Mouse (Mus musculus): ENCODE data around the gene Rnf215. TPM values are rescaled to one million over a fixed set of nuclear protein-coding genes. Genes with fewer than 3 reads are reported as not detected.
A peak's percentile ranks its signal among the peaks of the same experiment; 100 is the strongest.

Gene Rnf215
- polyA plus RNA-seq, 1 experiment from 2014 or later = 28.2 TPM

- Histone ChIP-seq H3K9ac (no peak overlapping the region), H3K4me3 (replicated peaks) (no peak overlapping the region), H3K9me3 (replicated peaks) (no peaks in the 10 kb centered on the region), H3K27ac (no peak overlapping the region), H3K4me1 (peaks cover 14% of the 10 kb centered on the region), H3K4me2 (no peak overlapping the region), H3K27me3 (no peaks in the 10 kb centered on the region), H3K36me3 (peaks cover 9% of the 10 kb centered on the region; the same call in 1 of the 2 replicates)
- WGBS = 63% methylated on average over 3 of the region's 3 CpGs
- no peak for ATAC-seq (replicated peaks; ENCODE audit: low FRiP score)
Measured at GRCm38 (mm10) chr11:4133450-4133849, 1.6 kb upstream of the Rnf215 start.

- ATAC-seq (replicated peaks; ENCODE audit: low FRiP score) = no peak
- H3K27me3 ChIP-seq = no peaks in the 10 kb centered on the region
- WGBS = 55% methylated on average over 6 of the region's 6 CpGs
Measured at GRCm38 (mm10) chr11:4134400-4134799, 602 bp upstream of the Rnf215 start.

GRCm38 (mm10) chr11:4138964-4139363, 4.0 kb downstream of the Rnf215 start:
- Histone ChIP-seq H3K4me1 (peaks cover 14% of the 10 kb centered on the region), H3K9ac (no peak overlapping the region), H3K4me2 (no peak overlapping the region), H3K9me3 (replicated peaks) (no peaks in the 10 kb centered on the region), H3K4me3 (replicated peaks) (no peak overlapping the region), H3K27ac (no peak overlapping the region), H3K27me3 (no peaks in the 10 kb centered on the region), H3K36me3 (peaks cover 63% of the 10 kb centered on the region)
- ATAC-seq (replicated peaks; ENCODE audit: low FRiP score) = no peak
- WGBS = 51% methylated on average over 2 of the region's 2 CpGs

More at GRCm38 (mm10) chr11:4134400-4134799, 602 bp upstream of the Rnf215 start:
- Histone ChIP-seq H3K9me3 (replicated peaks) (no peaks in the 10 kb centered on the region), H3K27ac (no peak overlapping the region), H3K4me3 (replicated peaks) (peak overlapping the region; percentile 93), H3K4me2 (peak overlapping the region; percentile 86), H3K36me3 (peaks cover 18% of the 10 kb centered on the region), H3K4me1 (peaks cover 14% of the 10 kb centered on the region), H3K9ac (no peak overlapping the region)

- no peak overlapping the region for H3K4me3 ChIP-seq (replicated peaks)
- H3K36me3 ChIP-seq = peaks cover 81% of the 10 kb centered on the region
- H3K4me2 ChIP-seq = no peak overlapping the region
- H3K9ac ChIP-seq = no peak overlapping the region
- H3K27me3 ChIP-seq = no peaks in the 10 kb centered on the region
- H3K9me3 ChIP-seq (replicated peaks) = no peaks in the 10 kb centered on the region
- H3K27ac ChIP-seq = no peak overlapping the region
- H3K4me1 ChIP-seq = peaks cover 4% of the 10 kb centered on the region
- no peak for ATAC-seq (replicated peaks; ENCODE audit: low FRiP score)
Measured at GRCm38 (mm10) chr11:4141505-4141904, 6.5 kb downstream of the Rnf215 start.

GRCm38 (mm10) chr11:4142352-4142751, 7.3 kb downstream of the Rnf215 start:
- WGBS = 88% methylated on average over 4 of the region's 4 CpGs
- H3K27me3 ChIP-seq = no peaks in the 10 kb centered on the region
- H3K4me2 ChIP-seq = no peak overlapping the region
- ATAC-seq (replicated peaks; ENCODE audit: low FRiP score) = no peak
- no peak overlapping the region for H3K27ac ChIP-seq
- no peaks in the 10 kb centered on the region for H3K4me1 ChIP-seq
- H3K9me3 ChIP-seq (replicated peaks) = no peaks in the 10 kb centered on the region
- peaks cover 75% of the 10 kb centered on the region for H3K36me3 ChIP-seq
- no peak overlapping the region for H3K9ac ChIP-seq
- H3K4me3 ChIP-seq (replicated peaks) = no peak overlapping the region

- H3K9me3 ChIP-seq (replicated peaks) = no peaks in the 10 kb centered on the region
- peaks cover 4% of the 10 kb centered on the region; the same call in 1 of the 2 replicates for H3K4me1 ChIP-seq
- peaks cover 79% of the 10 kb centered on the region for H3K36me3 ChIP-seq
- 91% methylated on average over 21 of the region's 21 CpGs for WGBS
- no peaks in the 10 kb centered on the region for H3K27me3 ChIP-seq
- H3K4me3 ChIP-seq (replicated peaks) = no peak overlapping the region
- no peak for ATAC-seq (replicated peaks; ENCODE audit: low FRiP score)
- H3K27ac ChIP-seq = no peak overlapping the region
- H3K4me2 ChIP-seq = no peak overlapping the region
- no peak overlapping the region for H3K9ac ChIP-seq
Measured at GRCm38 (mm10) chr11:4143281-4144062, 8.5 kb downstream of the Rnf215 start.

GRCm38 (mm10) chr11:4146381-4146780, 11.4 kb downstream of the Rnf215 start:
- Histone ChIP-seq H3K27me3 (no peaks in the 10 kb centered on the region), H3K27ac (no peak overlapping the region), H3K4me2 (no peak overlapping the region), H3K36me3 (peaks cover 65% of the 10 kb centered on the region), H3K4me3 (replicated peaks) (no peak overlapping the region), H3K4me1 (peaks cover 6% of the 10 kb centered on the region; the same call in 1 of the 2 replicates), H3K9ac (no peak overlapping the region), H3K9me3 (replicated peaks) (no peaks in the 10 kb centered on the region)
- no peak for ATAC-seq (replicated peaks; ENCODE audit: low FRiP score)
- 80% methylated on average over 6 of the region's 6 CpGs for WGBS

- ATAC-seq (replicated peaks; ENCODE audit: low FRiP score) = no peak
- peaks cover 6% of the 10 kb centered on the region; the same call in 1 of the 2 replicates for H3K4me1 ChIP-seq
- H3K27me3 ChIP-seq = no peaks in the 10 kb centered on the region
- H3K9me3 ChIP-seq (replicated peaks) = no peaks in the 10 kb centered on the region
- H3K36me3 ChIP-seq = peaks cover 60% of the 10 kb centered on the region
- H3K4me2 ChIP-seq = no peak overlapping the region
- no peak overlapping the region for H3K9ac ChIP-seq
- no peak overlapping the region for H3K4me3 ChIP-seq (replicated peaks)
- WGBS = 88% methylated on average over 10 of the region's 10 CpGs
- no peak overlapping the region for H3K27ac ChIP-seq
Measured at GRCm38 (mm10) chr11:4147098-4147497, 12.1 kb downstream of the Rnf215 start.

GRCm38 (mm10) chr11:4148120-4148519, 13.1 kb downstream of the Rnf215 start:
- H3K27me3 ChIP-seq = no peaks in the 10 kb centered on the region
- no peak overlapping the region for H3K4me3 ChIP-seq (replicated peaks)
- no peak for ATAC-seq (replicated peaks; ENCODE audit: low FRiP score)
- WGBS = 78% methylated on average over 5 of the region's 5 CpGs
- H3K27ac ChIP-seq = no peak overlapping the region
- H3K9ac ChIP-seq = no peak overlapping the region
- no peak overlapping the region for H3K4me2 ChIP-seq
- peaks cover 6% of the 10 kb centered on the region; the same call in 1 of the 2 replicates for H3K4me1 ChIP-seq
- H3K9me3 ChIP-seq (replicated peaks) = no peaks in the 10 kb centered on the region
- peaks cover 49% of the 10 kb centered on the region for H3K36me3 ChIP-seq

GRCm38 (mm10) chr11:4148536-4149156, 13.6 kb downstream of the Rnf215 start:
- H3K9ac ChIP-seq = no peak overlapping the region
- H3K36me3 ChIP-seq = peaks cover 44% of the 10 kb centered on the region
- peaks cover 6% of the 10 kb centered on the region; the same call in 1 of the 2 replicates for H3K4me1 ChIP-seq
- no peak overlapping the region for H3K27ac ChIP-seq
- no peaks in the 10 kb centered on the region for H3K27me3 ChIP-seq
- WGBS = 61% methylated on average over 9 of the region's 9 CpGs
- H3K4me2 ChIP-seq = no peak overlapping the region
- ATAC-seq (replicated peaks; ENCODE audit: low FRiP score) = 0 out of 2 replicates have a peak, but pooled peaks have one; percentile 33
- no peaks in the 10 kb centered on the region for H3K9me3 ChIP-seq (replicated peaks)
- H3K4me3 ChIP-seq (replicated peaks) = no peak overlapping the region

GRCm38 (mm10) chr11:4149886-4150285, 14.9 kb downstream of the Rnf215 start:
- Histone ChIP-seq H3K9me3 (replicated peaks) (0 out of 2 replicates have a peak, but pooled peaks cover 3% of the 10 kb centered on the region), H3K4me2 (no peak overlapping the region), H3K4me1 (peaks cover 6% of the 10 kb centered on the region; the same call in 1 of the 2 replicates), H3K9ac (no peak overlapping the region), H3K27ac (no peak overlapping the region), H3K36me3 (peaks cover 32% of the 10 kb centered on the region), H3K27me3 (no peaks in the 10 kb centered on the region), H3K4me3 (replicated peaks) (no peak overlapping the region)
- no peak for ATAC-seq (replicated peaks; ENCODE audit: low FRiP score)
- WGBS = 94% methylated on average over 6 of the region's 6 CpGs

- ATAC-seq (replicated peaks; ENCODE audit: low FRiP score) = no peak
- Histone ChIP-seq H3K27ac (no peak overlapping the region), H3K4me3 (replicated peaks) (no peak overlapping the region), H3K4me1 (peaks cover under 1% of the 10 kb centered on the region; the same call in 1 of the 2 replicates), H3K9ac (no peak overlapping the region), H3K9me3 (replicated peaks) (0 out of 2 replicates have a peak, but pooled peaks cover 3% of the 10 kb centered on the region), H3K36me3 (peaks cover 13% of the 10 kb centered on the region), H3K4me2 (no peak overlapping the region), H3K27me3 (no peaks in the 10 kb centered on the region)
- 89% methylated on average over 7 of the region's 7 CpGs for WGBS
Measured at GRCm38 (mm10) chr11:4153694-4154093, 18.7 kb downstream of the Rnf215 start.
